Mouse (Mus musculus): ENCODE results near the gene AC124108.1.

AC124108.1 gene

DNA sequence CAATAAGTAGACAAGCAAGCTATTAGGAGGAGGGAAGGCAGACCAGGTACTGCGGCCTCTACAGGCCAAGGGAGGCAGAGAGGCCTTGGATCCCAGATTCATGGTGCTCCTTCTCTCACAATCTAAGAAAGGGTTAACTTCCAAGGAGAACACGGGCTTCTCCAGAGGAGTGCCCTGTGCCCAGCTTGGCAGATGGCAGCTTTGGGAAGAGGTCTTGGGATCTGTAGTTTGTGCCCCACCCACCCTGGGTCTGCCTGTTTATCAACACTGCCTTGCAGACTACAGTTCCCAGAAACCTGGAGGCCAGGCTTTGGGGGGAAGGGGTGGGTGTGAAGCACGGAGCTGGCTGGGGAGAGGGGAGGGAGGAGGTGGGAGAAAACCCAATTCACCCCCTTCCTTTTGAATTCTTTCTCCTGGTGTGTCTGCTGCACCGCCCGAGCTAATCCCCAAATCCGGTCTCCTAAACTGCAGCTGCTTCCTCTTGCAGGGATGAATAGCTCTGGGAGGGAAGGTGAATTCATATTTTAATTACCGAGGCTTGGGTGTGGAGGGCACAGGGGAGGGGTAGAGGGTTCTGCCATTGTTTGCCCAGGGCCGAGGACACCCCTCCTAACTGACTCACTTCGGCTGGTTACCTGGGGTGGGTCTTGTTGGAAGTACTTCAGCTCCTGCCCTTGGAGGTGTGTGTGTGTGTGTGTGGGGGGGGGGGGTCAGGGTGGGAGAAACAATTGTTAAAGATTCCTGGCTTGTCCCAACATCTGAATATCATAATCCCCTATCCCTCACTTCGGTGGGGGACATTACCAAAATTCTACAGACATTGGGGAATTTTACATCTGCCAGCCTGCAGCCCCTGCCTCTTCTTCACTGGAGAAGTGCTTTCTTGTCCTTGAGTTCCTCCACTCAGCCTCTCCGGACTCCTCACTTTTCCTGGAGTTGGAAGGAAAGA is 9.6 kb downstream of the AC124108.1 start:
- peak in 1 of 2 experiments; percentile 86 for DNase-seq (ENCODE audit: low spot score in 2 of 2)

- no peak for DNase-seq (ENCODE audit: low spot score in 2 of 2)
These were observed 10.2 kb downstream of the AC124108.1 start for GRCm38 (mm10) chr1:132201511-132201860.

DNA sequence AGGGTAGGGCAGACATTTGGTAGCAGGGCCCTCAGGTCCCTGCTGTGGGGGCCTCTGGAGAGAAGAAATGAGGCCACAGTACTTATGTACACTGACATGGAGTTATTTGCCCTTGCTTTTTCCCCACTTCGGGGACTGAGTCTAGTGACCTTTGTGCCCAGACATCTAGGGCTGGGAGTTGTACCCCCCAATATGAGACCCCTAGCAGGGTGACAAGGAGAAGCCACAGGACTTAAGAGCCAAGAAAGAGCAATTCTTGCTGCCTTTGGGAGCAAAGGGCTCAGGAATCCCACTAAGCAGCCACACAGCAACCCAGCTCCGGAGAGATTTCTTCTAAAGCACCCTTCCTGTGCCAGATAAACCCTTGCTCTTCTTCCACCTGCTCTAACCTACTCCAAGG is 10.7 kb downstream of the AC124108.1 start:
- no peak for DNase-seq (ENCODE audit: low spot score in 2 of 2)

- peak in 1 of 2 experiments; percentile 71 for DNase-seq (ENCODE audit: low spot score in 2 of 2)
These were observed 11.5 kb downstream of the AC124108.1 start for GRCm38 (mm10) chr1:132202771-132203170.

DNA sequence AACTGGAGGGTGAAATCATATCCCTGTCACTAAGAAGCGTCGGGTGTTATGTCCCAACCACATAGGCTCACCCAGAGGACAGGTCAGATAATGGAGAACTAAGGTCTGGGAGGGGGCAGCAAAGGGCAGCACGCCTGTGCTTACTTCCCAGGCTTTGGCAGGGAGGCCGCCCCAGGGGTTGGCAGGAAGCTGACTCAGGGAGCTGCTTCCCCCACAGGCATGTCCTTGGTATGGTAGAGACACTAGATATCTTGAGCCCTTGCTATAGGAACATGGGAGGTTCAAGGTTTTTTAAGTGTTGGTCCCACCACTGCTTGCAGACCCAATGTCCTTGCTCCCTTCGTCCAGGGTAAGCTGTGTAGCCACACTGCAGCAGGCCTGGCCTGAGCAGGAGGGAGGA is 14.7 kb downstream of the AC124108.1 start:
- no peak for DNase-seq (ENCODE audit: low spot score in 2 of 2)

DNA sequence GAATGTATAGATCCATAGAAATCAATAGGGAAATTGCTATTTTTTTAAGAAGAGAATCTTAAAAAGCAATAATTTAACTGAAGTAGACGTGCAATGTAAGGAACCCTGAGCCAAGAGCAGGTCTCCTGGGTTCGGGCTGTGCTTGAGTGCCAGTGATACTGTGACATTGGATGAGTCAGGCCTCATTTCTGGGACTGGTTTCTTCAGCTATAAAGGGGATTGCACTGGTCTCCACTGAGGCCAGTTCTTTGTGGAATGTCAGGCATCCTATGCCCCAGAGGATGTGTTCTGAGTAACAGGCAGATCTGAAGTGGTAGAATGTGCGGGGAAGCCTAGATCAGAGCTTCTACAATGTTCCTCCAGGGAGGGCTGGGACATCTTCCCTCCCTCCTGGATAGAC is 15.6 kb downstream of the AC124108.1 start:
- DNase-seq (ENCODE audit: low spot score in 2 of 2) = no peak

GRCm38 (mm10) chr1:132208154-132208553 is 16.9 kb downstream of the AC124108.1 start:
- DNase-seq (ENCODE audit: low spot score in 2 of 2) = peak in 1 of 2 experiments; percentile 75

- no peak for DNase-seq (ENCODE audit: low spot score in 2 of 2)
These were observed 18.1 kb downstream of the AC124108.1 start for GRCm38 (mm10) chr1:132209400-132209799.

DNA sequence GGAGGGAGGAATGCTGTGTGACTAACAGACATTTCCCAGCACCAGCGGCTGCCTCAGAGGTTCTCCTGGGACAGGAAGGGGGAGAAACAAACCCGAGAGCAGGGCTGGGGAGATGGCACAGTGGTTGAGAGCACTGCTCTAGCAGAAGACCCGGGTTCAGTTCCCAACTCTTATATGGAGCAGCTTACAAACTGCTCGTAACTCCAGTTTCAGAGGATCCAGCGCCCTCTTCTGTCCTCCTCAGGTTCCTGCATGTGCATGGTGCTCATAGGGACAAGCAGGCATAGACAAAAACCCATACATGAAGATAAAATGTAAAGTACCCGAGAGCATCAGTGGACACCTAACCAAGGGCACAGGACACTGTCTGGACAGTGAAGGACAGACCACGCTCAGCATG is 19.7 kb downstream of the AC124108.1 start:
- DNase-seq (ENCODE audit: low spot score in 2 of 2) = no peak

- no peak for DNase-seq (ENCODE audit: low spot score in 2 of 2)
These were observed 20.4 kb downstream of the AC124108.1 start for GRCm38 (mm10) chr1:132211672-132212071.

DNA sequence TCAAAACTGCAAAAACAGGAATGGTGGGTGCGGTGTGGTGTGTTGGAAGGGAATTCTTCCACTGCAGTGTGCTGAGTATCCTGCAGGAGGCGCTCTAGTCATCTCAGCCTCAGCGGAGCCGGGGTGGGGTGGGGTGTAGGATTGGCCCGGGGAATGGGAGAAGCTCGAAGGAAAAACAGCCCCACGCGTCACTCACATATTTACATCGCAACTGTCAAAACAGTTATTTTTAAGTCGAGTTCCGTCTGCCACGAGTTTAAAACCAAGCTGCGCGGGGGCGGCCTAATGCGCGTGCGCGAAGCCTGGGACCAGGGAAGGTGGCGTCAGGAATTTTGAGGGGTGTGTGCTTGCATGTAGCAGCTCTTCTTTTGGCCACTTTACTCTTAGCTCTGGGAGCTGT is 21.0 kb downstream of the AC124108.1 start:
- peak; percentile 87 to 94 for DNase-seq (ENCODE audit: low spot score in 2 of 2)

- no peak for DNase-seq (ENCODE audit: low spot score in 2 of 2)
These were observed 21.8 kb downstream of the AC124108.1 start for GRCm38 (mm10) chr1:132213076-132213475.

DNA sequence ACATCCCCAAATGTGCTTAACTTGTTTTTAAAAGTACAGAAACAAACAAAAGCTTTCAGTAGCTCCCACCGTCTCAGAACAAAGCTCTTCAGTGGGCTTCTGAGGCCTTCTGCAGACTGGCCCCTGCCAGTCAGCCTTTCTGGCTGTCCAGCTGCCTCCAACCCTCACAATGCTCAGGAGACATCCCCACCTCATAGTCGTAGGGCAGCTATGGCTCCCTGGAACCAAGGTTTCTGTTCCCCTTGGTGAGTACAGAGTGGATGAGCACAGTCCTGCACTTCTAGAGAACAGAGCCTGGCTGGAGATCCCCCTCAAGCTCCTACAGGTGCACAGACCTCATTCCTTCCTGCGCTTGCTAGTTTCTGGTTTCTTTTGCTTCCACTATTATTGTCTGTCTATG is 25.0 kb downstream of the AC124108.1 start:
- no peak for DNase-seq (ENCODE audit: low spot score in 2 of 2)

GRCm38 (mm10) chr1:132221627-132222026 is 30.4 kb downstream of the AC124108.1 start:
- no peak for DNase-seq (ENCODE audit: low spot score in 2 of 2)

DNA sequence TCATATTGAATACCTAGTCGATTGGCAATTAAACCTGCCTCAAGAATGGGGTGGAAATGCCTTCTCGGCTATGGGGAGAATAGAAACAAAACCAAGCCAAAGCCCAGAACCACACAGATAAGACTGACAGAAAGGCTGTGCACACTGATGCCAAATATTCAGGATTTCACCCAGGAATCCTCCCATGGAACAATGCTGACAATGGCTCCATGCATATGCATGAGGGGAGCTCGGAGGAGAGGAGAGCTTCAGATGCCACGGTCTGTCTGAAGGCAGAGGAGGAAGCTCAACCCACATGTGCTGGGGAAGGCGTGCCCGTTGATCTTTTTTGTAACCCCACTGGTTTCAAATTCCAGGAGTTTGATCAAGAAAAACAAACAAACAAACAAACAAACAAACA is 30.9 kb downstream of the AC124108.1 start:
- DNase-seq (ENCODE audit: low spot score in 2 of 2) = no peak

DNA sequence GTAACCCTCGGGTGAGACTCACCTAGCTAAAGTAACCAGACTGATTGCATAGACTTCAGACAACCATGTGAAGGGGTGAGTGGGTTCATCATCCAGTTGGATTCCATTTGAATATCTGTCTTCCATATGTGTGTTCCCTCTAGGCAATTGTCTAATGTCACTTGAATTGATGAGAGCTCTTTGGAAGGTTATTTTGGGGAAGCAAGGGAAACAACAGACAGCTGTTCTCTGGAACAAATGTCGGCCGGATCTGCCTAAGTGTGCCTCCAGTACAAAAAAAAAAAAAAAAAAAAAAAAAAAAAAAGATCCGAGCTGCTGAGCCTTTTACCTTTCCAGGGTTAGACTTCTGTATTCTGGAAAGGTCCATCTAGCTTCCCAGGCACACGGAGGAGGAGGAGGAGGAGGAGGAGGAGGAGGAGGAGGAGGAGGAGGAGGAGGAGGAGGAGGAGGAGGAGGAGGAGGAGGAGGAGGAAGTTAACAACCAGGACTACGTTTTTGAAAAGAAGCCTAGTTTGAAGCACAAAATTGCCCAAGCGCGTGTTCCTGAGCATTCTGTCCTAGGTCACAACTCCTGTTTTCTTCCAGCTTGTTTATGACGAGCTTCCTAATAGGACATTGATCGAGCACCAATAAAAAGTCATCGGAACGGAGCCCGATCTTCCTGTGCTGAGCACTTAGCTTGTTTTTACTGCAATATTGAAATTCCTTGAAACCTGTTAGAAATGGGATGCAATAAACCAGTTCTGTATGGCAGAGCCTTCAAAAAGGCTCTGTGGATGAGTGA is 35.2 kb downstream of the AC124108.1 start:
- no peak for DNase-seq (ENCODE audit: low spot score in 2 of 2)

DNA sequence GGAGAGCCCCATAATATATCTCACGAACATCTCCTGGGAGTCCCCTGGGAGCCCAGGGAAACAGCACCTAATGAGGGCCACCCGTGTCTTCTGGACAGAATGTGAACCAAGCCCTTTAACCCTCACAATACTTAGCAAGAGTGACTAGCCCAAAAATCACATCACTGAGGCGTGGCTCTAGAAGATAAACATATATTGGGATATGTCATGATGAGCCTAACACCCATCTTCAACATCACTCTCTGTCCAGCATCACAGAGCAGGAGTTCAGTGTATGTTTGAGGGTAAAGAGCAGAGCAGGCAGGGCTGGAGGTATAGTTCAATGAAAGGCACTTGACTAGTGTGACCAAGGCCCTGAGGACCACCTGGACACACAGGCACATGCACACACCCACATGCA is 38.4 kb downstream of the AC124108.1 start, which contains the start of gene Gm10188:
Gm10188 (minus strand) TSS at position 101 of the 400 bp plus-strand sequence.
- DNase-seq (ENCODE audit: low spot score in 2 of 2) = no peak

DNA sequence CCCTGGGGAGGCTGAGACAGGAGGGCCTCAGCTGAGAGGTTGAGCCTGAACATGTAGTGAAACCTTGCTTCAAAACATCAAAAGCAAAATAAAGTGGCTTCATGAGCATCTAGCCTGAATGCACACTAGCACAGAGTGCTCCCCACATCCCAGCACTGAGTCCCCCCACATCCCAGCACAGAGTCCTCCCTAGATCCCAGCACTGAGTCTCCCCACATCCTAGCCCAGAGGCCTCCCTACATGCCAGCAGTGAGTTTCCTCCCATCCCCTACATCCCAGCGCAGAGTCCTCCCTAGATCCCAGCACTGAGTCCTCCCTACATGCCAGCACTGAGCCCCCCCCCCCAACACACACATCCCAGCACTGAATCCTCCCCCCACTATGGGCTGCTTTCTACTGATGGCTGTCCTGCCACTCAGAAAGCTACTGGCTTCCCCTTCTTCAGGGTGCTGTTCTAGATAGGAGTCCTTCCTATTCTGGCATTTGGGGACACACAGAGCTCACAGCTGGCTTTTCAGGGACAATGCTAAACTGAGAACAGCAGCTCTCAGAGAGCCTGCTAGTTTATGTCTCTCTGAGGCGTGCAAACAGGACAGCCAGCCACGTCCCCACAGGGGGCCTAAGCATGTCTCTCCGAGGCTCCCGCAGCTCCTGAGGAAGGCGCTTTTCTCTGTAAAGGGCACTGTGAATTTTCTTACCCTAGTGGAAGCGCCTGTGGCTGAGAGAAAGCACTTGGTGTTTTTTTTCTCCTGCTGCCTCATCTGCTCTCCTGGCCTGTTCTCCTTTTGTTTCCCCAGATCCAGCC is 40.4 kb downstream of the AC124108.1 start:
- no peak for DNase-seq (ENCODE audit: low spot score in 2 of 2)

DNA sequence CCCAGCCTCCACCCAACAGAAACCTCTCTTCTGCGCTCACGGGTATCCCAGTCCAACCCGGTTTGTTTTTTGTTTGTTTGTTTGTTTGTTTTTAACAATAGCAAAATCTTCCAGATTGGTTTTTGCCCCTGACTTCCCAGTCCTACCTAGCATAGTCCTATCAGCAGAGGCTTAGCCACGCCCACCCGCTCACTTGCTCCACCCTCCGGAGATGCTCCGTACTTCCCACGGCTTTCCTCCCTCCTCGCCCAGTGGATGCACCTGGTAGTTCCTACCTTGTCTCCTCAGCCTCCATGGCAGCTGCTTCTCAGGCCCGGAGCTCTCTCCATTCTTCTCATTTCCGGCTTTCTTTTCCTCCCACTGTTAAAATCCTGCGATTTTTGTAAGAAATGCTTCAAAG is 42.3 kb downstream of the AC124108.1 start:
- no peak for DNase-seq (ENCODE audit: low spot score in 2 of 2)

GRCm38 (mm10) chr1:132234757-132235273 is 43.6 kb downstream of the AC124108.1 start:
- no peak for DNase-seq (ENCODE audit: low spot score in 2 of 2)

DNA sequence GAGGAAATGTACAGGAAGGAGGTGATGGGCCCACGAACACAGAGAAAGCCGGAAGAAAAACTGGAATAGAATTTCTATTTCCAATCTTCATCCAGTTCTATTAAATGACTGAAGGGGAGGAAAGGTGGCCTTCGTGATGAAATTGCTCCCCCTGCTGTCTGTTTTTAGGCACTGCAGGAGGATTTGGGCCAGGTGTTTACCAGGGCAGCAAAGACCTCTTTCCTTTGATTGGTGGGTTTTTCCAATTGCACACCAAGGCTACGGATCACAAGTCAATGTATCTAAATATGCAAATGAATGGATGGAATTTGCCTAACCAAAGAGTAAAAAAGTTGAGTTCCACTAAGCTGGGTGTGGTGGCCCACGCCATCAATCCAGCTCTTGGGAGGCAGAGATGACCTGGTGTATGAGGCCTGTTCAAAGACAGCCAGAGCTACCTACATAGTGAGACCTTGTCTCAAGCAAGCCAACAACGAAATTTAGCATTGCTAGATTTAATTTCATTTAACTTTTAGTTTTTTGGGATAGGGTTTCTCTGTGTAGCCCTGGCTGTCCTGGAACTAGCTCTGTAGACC is 46.4 kb downstream of the AC124108.1 start:
- DNase-seq (ENCODE audit: low spot score in 2 of 2) = peak; percentile 62 to 79
